Mouse (Mus musculus): ENCODE results near the gene Rab6b. TPM values are rescaled to one million over a fixed set of nuclear protein-coding genes. Genes with fewer than 3 reads are reported as not detected.

Gene Rab6b
- total and polyA plus RNA-seq, 3 experiments, result not detected

- Histone ChIP-seq H3K36me3 (ENCODE audit: control insufficient read depth in 1 of 2, insufficient read depth in 2 of 2, low read length in 2 of 2) (no peaks in the 10 kb centered on the region), H3K4me3 (ENCODE audit: control insufficient read depth in 1 of 2, insufficient read depth in 1 of 2, low read depth in 2 of 2, low read length in 2 of 2) (no peak overlapping the region), H3K27me3 (ENCODE audit: control insufficient read depth in 1 of 2, insufficient read depth in 2 of 2, low read length in 2 of 2) (no peaks in the 10 kb centered on the region), H3K9me3 (replicated peaks; ENCODE audit: insufficient read depth, low read length) (no peaks in the 10 kb centered on the region), H3K9ac (ENCODE audit: control insufficient read depth, low read depth, low read length, poor library complexity, severe bottlenecking) (no peak overlapping the region), H3K4me1 (ENCODE audit: control insufficient read depth in 1 of 2, insufficient read depth in 2 of 2, low read length in 2 of 2) (no peaks in the 10 kb centered on the region), H3K79me2 (ENCODE audit: control insufficient read depth, insufficient read depth, low read length, poor library complexity) (no peaks in the 10 kb centered on the region), H3K27ac (ENCODE audit: control insufficient read depth, low read depth, low read length) (no peak overlapping the region)
- TF ChIP-seq CTCF (IDR thresholded peaks at IDR 0.05 in 2 of 3, conservative IDR thresholded peaks at IDR 0.05 in 1 of 3; ENCODE audit: control insufficient read depth in 1 of 3, insufficient read depth in 1 of 3, low read depth in 2 of 3, low read length in 3 of 3, poor library complexity in 1 of 3, severe bottlenecking in 1 of 3), result no peak
- TF ChIP-seq SIN3A (IDR thresholded peaks at IDR 0.05; ENCODE audit: low read length), result no peak
- no peak for DNase-seq (ENCODE audit: low read depth, low spot score)
Observed at GRCm38 (mm10) chr9:103117951-103118350, 6.4 kb downstream of the Rab6b start.

GRCm38 (mm10) chr9:103118651-103119275, 7.2 kb downstream of the Rab6b start:
- DNase-seq (ENCODE audit: low read depth, low spot score), result no peak
- H3K9me3 ChIP-seq (replicated peaks; ENCODE audit: insufficient read depth, low read length), result no peaks in the 10 kb centered on the region
- no peak overlapping the region for H3K9ac ChIP-seq (ENCODE audit: control insufficient read depth, low read depth, low read length, poor library complexity, severe bottlenecking)
- no peaks in the 10 kb centered on the region for H3K4me1 ChIP-seq (ENCODE audit: control insufficient read depth in 1 of 2, insufficient read depth in 2 of 2, low read length in 2 of 2)
- TF ChIP-seq SMC3 (IDR thresholded peaks at IDR 0.05; ENCODE audit: low read depth, low read length), result no peak
- TF ChIP-seq UBTF (IDR thresholded peaks at IDR 0.05; ENCODE audit: borderline replicate concordance, insufficient read depth, low read depth, low read length), result no peak
- no peak for TF ChIP-seq ZMIZ1 (IDR thresholded peaks at IDR 0.05; ENCODE audit: low read depth, low read length)
- TF ChIP-seq CTCF (IDR thresholded peaks at IDR 0.05 in 2 of 3, conservative IDR thresholded peaks at IDR 0.05 in 1 of 3; ENCODE audit: control insufficient read depth in 1 of 3, insufficient read depth in 1 of 3, low read depth in 2 of 3, low read length in 3 of 3, poor library complexity in 1 of 3, severe bottlenecking in 1 of 3), result no peak
- TF ChIP-seq POLR2AphosphoS5 (IDR thresholded peaks at IDR 0.05; ENCODE audit: borderline replicate concordance, low read depth, low read length), result no peak
- TF ChIP-seq ZKSCAN1 (IDR thresholded peaks at IDR 0.05; ENCODE audit: low read depth, low read length), result no peak
- no peak for TF ChIP-seq MEF2A (IDR thresholded peaks at IDR 0.05; ENCODE audit: extremely low read depth, insufficient replicate concordance, low read depth, low read length, poor library complexity, severe bottlenecking)
- TF ChIP-seq MAZ (IDR thresholded peaks at IDR 0.05; ENCODE audit: low read depth, low read length), result no peak
- no peak for TF ChIP-seq USF1 (IDR thresholded peaks at IDR 0.05; ENCODE audit: low read depth, low read length)
- no peak for TF ChIP-seq CHD2 (IDR thresholded peaks at IDR 0.05; ENCODE audit: low read length)
- no peak for TF ChIP-seq CHD1 (IDR thresholded peaks at IDR 0.05; ENCODE audit: low read depth, low read length)
- no peak for TF ChIP-seq POLR2A (IDR thresholded peaks at IDR 0.05; ENCODE audit: control insufficient read depth in 1 of 2, insufficient read depth in 1 of 2, low read depth in 1 of 2, low read length in 2 of 2, poor library complexity in 1 of 2)
- no peak for TF ChIP-seq RCOR1 (IDR thresholded peaks at IDR 0.05; ENCODE audit: low read depth, low read length)
- no peak for TF ChIP-seq KAT2A (conservative IDR thresholded peaks at IDR 0.05; ENCODE audit: low read depth, low read length)
- TF ChIP-seq TCF12 (IDR thresholded peaks at IDR 0.05; ENCODE audit: low read depth, low read length), result no peak
- no peak for TF ChIP-seq MYC (IDR thresholded peaks at IDR 0.05; ENCODE audit: low read depth, low read length)
- no peak for TF ChIP-seq EP300 (IDR thresholded peaks at IDR 0.05; ENCODE audit: low read depth in 1 of 2, low read length in 2 of 2)
- H3K79me2 ChIP-seq (ENCODE audit: control insufficient read depth, insufficient read depth, low read length, poor library complexity), result no peaks in the 10 kb centered on the region
- H3K27ac ChIP-seq (ENCODE audit: control insufficient read depth, low read depth, low read length), result no peak overlapping the region
- no peaks in the 10 kb centered on the region for H3K27me3 ChIP-seq (ENCODE audit: control insufficient read depth in 1 of 2, insufficient read depth in 2 of 2, low read length in 2 of 2)
- H3K36me3 ChIP-seq (ENCODE audit: control insufficient read depth in 1 of 2, insufficient read depth in 2 of 2, low read length in 2 of 2), result no peaks in the 10 kb centered on the region
- H3K4me3 ChIP-seq (ENCODE audit: control insufficient read depth in 1 of 2, insufficient read depth in 1 of 2, low read depth in 2 of 2, low read length in 2 of 2), result no peak overlapping the region
